Mouse (Mus musculus) G1E (cell line): ENCODE data around the gene Hsf3.

Source experiments
- CTCF ChIP-seq: IDR thresholded peaks from 2 replicates; pipeline ENCODE4 v1.5.1; 2012; ENCODE audit warnings: low read depth, low read length, inconsistent platforms, mixed read lengths
- GATA2 ChIP-seq: IDR thresholded peaks from 2 replicates; pipeline ENCODE4 v1.6.1; 2012; ENCODE audit warnings: low read depth, low read length, inconsistent platforms, borderline replicate concordance

- TF ChIP-seq CTCF: no peak
- TF ChIP-seq GATA2: no peak
Measured at GRCm38 (mm10) chrX:96456201-96456963, at the start of gene Hsf3.
